52 mouse cellular contexts compared by ENCODE assay signal in genomic region chr7:33401650-33402049, GRCm38 (mm10). TPM values are rescaled to one million over a fixed set of nuclear protein-coding genes. Genes with fewer than 3 reads are reported as not detected.
"Had no signal": no experiment of that assay in that cellular context is flagged by ENCODE, and none has a peak within 500 bp of the region (broad histone marks: within the 10 kb centered on the region; RNA-seq: fewer than 3 reads in every experiment).

No protein-coding gene starts in this region.

- H3K36me3 ChIP-seq: heart, embryonic 12.5 days; heart, embryonic 13.5 days; heart, embryonic 15.5 days; hindbrain, embryonic 10.5 days; hindbrain, embryonic 12.5 days; hindbrain, embryonic 13.5 days; hindbrain, embryonic 15.5 days; intestine, embryonic 15.5 days; kidney, embryonic 15.5 days had no signal

- DNase-seq: heart, postnatal 10 days; heart, postnatal 14 days; heart, postnatal 36 days; heart, postnatal 4 days; kidney, adult 11 months; kidney, adult 18-20 months; kidney, adult 2 months; kidney, adult 8-10 months; kidney, adult 9 months; kidney, postnatal 10 days; kidney, postnatal 14 days; kidney, postnatal 25 days; kidney, postnatal 36 days; kidney, postnatal 4 days; layer of hippocampus, adult 9-11 months; layer of hippocampus, postnatal 36 days had no signal

- H3K4me3 ChIP-seq: heart, embryonic 12.5 days; heart, embryonic 13.5 days; heart, embryonic 15.5 days; hindbrain, embryonic 10.5 days; hindbrain, embryonic 12.5 days; hindbrain, embryonic 13.5 days; hindbrain, embryonic 15.5 days; intestine, embryonic 15.5 days; kidney, embryonic 15.5 days; layer of hippocampus, adult 2 months; left cerebral cortex, adult 2 months had no signal

- H3K4me1 ChIP-seq: heart, embryonic 12.5 days; heart, embryonic 13.5 days; heart, embryonic 15.5 days; hindbrain, embryonic 10.5 days; hindbrain, embryonic 12.5 days; hindbrain, embryonic 13.5 days; hindbrain, embryonic 15.5 days; intestine, embryonic 15.5 days; kidney, embryonic 15.5 days had no signal

- H3K27ac ChIP-seq: heart, embryonic 13.5 days; heart, embryonic 15.5 days; hindbrain, embryonic 10.5 days; hindbrain, embryonic 12.5 days; hindbrain, embryonic 13.5 days; hindbrain, embryonic 14.5 days; hindbrain, embryonic 15.5 days; hindbrain, postnatal 0 days; intestine, embryonic 15.5 days; kidney, embryonic 15.5 days; kidney, postnatal 0 days; layer of hippocampus, adult 2 months; left cerebral cortex, adult 2 months had no signal

- H3K9ac ChIP-seq: heart, embryonic 12.5 days; heart, embryonic 13.5 days; heart, embryonic 15.5 days; hindbrain, embryonic 12.5 days; hindbrain, embryonic 13.5 days; hindbrain, embryonic 14.5 days; hindbrain, embryonic 15.5 days; intestine, embryonic 15.5 days; kidney, embryonic 15.5 days had no signal

- H3K27me3 ChIP-seq: heart, embryonic 12.5 days; heart, embryonic 13.5 days; heart, embryonic 15.5 days; hindbrain, embryonic 12.5 days; hindbrain, embryonic 13.5 days; hindbrain, embryonic 15.5 days; intestine, embryonic 15.5 days; kidney, embryonic 15.5 days had no signal

RNA-seq across cellular contexts. Expression of gene Scgb1b20, which starts 28.6 kb away (rescaled TPM):
- total RNA-seq: heart, postnatal 10 days; heart, postnatal 14 days; heart, postnatal 25 days; heart, postnatal 36 days; heart, postnatal 4 days; hematopoietic stem cell, adult 5-6 weeks; hindbrain, postnatal 0 days; layer of hippocampus, adult 18-20 months; layer of hippocampus, adult 2 months; layer of hippocampus, adult 8-10 months; layer of hippocampus, postnatal 10 days; layer of hippocampus, postnatal 14 days; layer of hippocampus, postnatal 25 days; layer of hippocampus, postnatal 36 days; left cerebral cortex, adult 18-20 months; left cerebral cortex, adult 2 months; left cerebral cortex, adult 8-10 months had no signal
- polyA plus RNA-seq: heart, embryonic 11.5 days; heart, embryonic 12.5 days; heart, embryonic 13.5 days; heart, embryonic 14.5 days; heart, embryonic 15.5 days; heart, embryonic 16.5 days; heart, postnatal 0 days; hindbrain, embryonic 10.5 days; hindbrain, embryonic 11.5 days; hindbrain, embryonic 12.5 days; hindbrain, embryonic 13.5 days; hindbrain, embryonic 14.5 days; hindbrain, embryonic 15.5 days; hindbrain, embryonic 16.5 days; hindbrain, postnatal 0 days; inflammation-experienced regulatory T-cells, adult 6 months; intestine, embryonic 14.5 days; intestine, embryonic 15.5 days; intestine, embryonic 16.5 days; intestine, postnatal 0 days; kidney, adult 2 months; kidney, embryonic 14.5 days; kidney, embryonic 15.5 days; kidney, embryonic 16.5 days; kidney, postnatal 0 days; large intestine, adult 2 months had no signal

RNA-seq across cellular contexts. Expression of gene Scgb2b20, which starts 35.5 kb away (rescaled TPM):
- total RNA-seq: heart, postnatal 10 days; heart, postnatal 14 days; heart, postnatal 25 days; heart, postnatal 36 days; heart, postnatal 4 days; hematopoietic stem cell, adult 5-6 weeks; hindbrain, postnatal 0 days; layer of hippocampus, adult 18-20 months; layer of hippocampus, adult 2 months; layer of hippocampus, adult 8-10 months; layer of hippocampus, postnatal 10 days; layer of hippocampus, postnatal 14 days; layer of hippocampus, postnatal 25 days; layer of hippocampus, postnatal 36 days; left cerebral cortex, adult 18-20 months; left cerebral cortex, adult 2 months; left cerebral cortex, adult 8-10 months had no signal
- polyA plus RNA-seq: heart, embryonic 11.5 days; heart, embryonic 12.5 days; heart, embryonic 13.5 days; heart, embryonic 14.5 days; heart, embryonic 15.5 days; heart, embryonic 16.5 days; heart, postnatal 0 days; hindbrain, embryonic 10.5 days; hindbrain, embryonic 11.5 days; hindbrain, embryonic 12.5 days; hindbrain, embryonic 13.5 days; hindbrain, embryonic 14.5 days; hindbrain, embryonic 15.5 days; hindbrain, embryonic 16.5 days; hindbrain, postnatal 0 days; inflammation-experienced regulatory T-cells, adult 6 months; intestine, embryonic 14.5 days; intestine, embryonic 15.5 days; intestine, embryonic 16.5 days; intestine, postnatal 0 days; kidney, adult 2 months; kidney, embryonic 14.5 days; kidney, embryonic 15.5 days; kidney, embryonic 16.5 days; kidney, postnatal 0 days; large intestine, adult 2 months had no signal
